Mouse (Mus musculus) E14TG2a.4 (cell line): ENCODE data around the gene Olfr10.
"Not testable (repeated sequence)": the region's sequence is repeated elsewhere in the genome, so short reads cannot be mapped to it uniquely, and the experiment has no call there.

Experiments
- H3K27me3 ChIP-seq: 2 replicates; pipeline ENCODE4 v1.6.1; 2014; ENCODE audit warnings: low read length, control low read depth; ENCODE audit not compliant: insufficient read depth
- H3K36me3 ChIP-seq: 2 replicates; pipeline ENCODE4 v1.6.1; 2014; ENCODE audit warnings: low read length, control low read depth; ENCODE audit not compliant: insufficient read depth
- H3K4me1 ChIP-seq: replicated peaks from 2 replicates; pipeline ENCODE4 v1.6.1; 2014; ENCODE audit warnings: low read depth, low read length, control low read depth
- H3K4me3 ChIP-seq: replicated peaks from 2 replicates; pipeline ENCODE4 v1.5.1; 2014; ENCODE audit warnings: mild to moderate bottlenecking, low read length
- H3K9me3 ChIP-seq: 2 replicates; pipeline ENCODE4 v1.6.1; 2014; ENCODE audit warnings: low read length, control low read depth
- CTCF ChIP-seq: conservative IDR thresholded peaks from 2 replicates; pipeline ENCODE4 v1.5.1; 2014; ENCODE audit warnings: low read length
- NANOG ChIP-seq: IDR thresholded peaks from 2 replicates; pipeline ENCODE4 v1.6.1; 2014; ENCODE audit warnings: borderline replicate concordance, low read length, mixed read lengths
- POU5F1 ChIP-seq: IDR thresholded peaks from 2 replicates; pipeline ENCODE4 v1.6.1; 2014; ENCODE audit warnings: low read length, borderline replicate concordance

Olfr10 gene

GRCm38 (mm10) chr11:49287251-49287650 lies 17.3 kb upstream of the Olfr10 start:
- TF ChIP-seq CTCF, result no peak
- TF ChIP-seq NANOG, result no peak
- TF ChIP-seq POU5F1, result no peak
- Histone ChIP-seq H3K36me3 (no peaks in the 10 kb centered on the region), H3K4me1 (no peaks in the 10 kb centered on the region), H3K9me3 (no peaks in the 10 kb centered on the region), H3K27me3 (no peaks in the 10 kb centered on the region), H3K4me3 (no peak overlapping the region)

DNA sequence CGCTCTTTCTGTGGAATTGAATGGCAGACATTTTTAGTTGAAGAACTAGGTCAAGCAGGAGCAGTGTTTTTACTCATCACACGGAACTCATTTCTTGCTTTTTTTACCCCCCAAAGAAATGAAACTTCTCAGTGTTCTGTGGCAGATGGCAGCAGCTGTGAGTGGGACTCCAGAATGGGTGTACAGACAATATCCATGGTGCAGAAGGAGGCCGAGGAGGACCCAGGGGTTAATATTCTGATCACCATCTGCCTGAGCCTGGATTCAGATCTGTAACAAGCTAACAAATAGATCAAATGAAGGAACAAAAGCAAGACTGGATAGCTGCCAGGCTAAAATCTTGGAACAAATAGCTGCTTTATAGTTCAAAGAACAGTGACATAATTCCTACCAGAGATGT lies 11.8 kb upstream of the Olfr10 start:
- H3K36me3 ChIP-seq, result no peaks in the 10 kb centered on the region
- TF ChIP-seq NANOG (no peak), CTCF (no peak), POU5F1 (no peak)

GRCm38 (mm10) chr11:49308547-49308946 lies 4.0 kb downstream of the Olfr10 start:
- H3K4me1 ChIP-seq, H3K9me3 ChIP-seq, H3K4me3 ChIP-seq, H3K36me3 ChIP-seq, H3K27me3 ChIP-seq: not testable (repeated sequence)
- 0 out of 2 replicates have a peak, but pooled peaks have one; percentile 52 for TF ChIP-seq NANOG

More for the DNA sequence above, 11.8 kb upstream of the Olfr10 start:
- no peaks in the 10 kb centered on the region for H3K4me1 ChIP-seq
- no peaks in the 10 kb centered on the region for H3K27me3 ChIP-seq
- H3K4me3 ChIP-seq, result no peak overlapping the region
- H3K9me3 ChIP-seq, result no peaks in the 10 kb centered on the region

DNA sequence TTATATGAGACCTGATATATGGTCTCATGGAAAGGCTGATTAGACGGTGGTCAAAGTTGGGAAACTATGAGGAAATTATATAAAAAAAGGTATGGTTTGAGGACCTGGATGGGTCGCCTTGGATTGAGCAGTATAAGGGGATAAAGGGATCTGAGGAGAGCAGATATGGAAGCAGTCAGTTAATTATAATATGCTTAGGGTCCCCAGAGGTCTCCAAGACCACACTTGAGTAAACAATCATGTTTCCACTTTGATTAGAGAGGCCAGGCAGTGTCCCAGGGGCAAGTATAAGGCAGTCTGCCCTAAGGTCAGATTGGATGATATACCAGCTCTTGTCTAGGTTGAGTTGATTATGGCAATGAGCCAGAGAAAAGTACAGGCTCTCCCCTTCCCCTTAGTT lies 17.9 kb downstream of the Olfr10 start, which contains the start of gene Olfr1391:
Gene Olfr1391 (plus strand): TSS at position 301 of the 400 bp plus-strand sequence.
- Histone ChIP-seq H3K4me3 (no peak within 1 kb of the TSS), H3K9me3 (no peaks in the 10 kb centered on the region), H3K36me3 (no peaks in the 10 kb centered on the region), H3K27me3 (no peaks in the 10 kb centered on the region), H3K4me1 (no peaks in the 10 kb centered on the region)
- no peak for TF ChIP-seq POU5F1
- TF ChIP-seq NANOG, result no peak
- no peak for TF ChIP-seq CTCF

GRCm38 (mm10) chr11:49326726-49327125 lies 22.2 kb downstream of the Olfr10 start:
- TF ChIP-seq NANOG, result no peak
- TF ChIP-seq POU5F1, result no peak
- no peak for TF ChIP-seq CTCF
- Histone ChIP-seq H3K4me1 (no peaks in the 10 kb centered on the region), H3K27me3 (no peaks in the 10 kb centered on the region), H3K9me3 (no peaks in the 10 kb centered on the region), H3K4me3 (no peak overlapping the region), H3K36me3 (no peaks in the 10 kb centered on the region)

GRCm38 (mm10) chr11:49329686-49330085 lies 25.1 kb downstream of the Olfr10 start:
- no peak for TF ChIP-seq CTCF
- Histone ChIP-seq H3K9me3 (no peaks in the 10 kb centered on the region), H3K36me3 (no peaks in the 10 kb centered on the region), H3K4me1 (no peaks in the 10 kb centered on the region), H3K4me3 (no peak overlapping the region), H3K27me3 (no peaks in the 10 kb centered on the region)

GRCm38 (mm10) chr11:49334888-49335287 lies 30.3 kb downstream of the Olfr10 start, which contains the start of gene Olfr1390:
TSS of gene Olfr1390 (plus strand) at chr11:49335188.
- Histone ChIP-seq H3K27me3 (no peaks in the 10 kb centered on the region), H3K4me1 (no peaks in the 10 kb centered on the region), H3K9me3 (no peaks in the 10 kb centered on the region), H3K4me3 (no peak within 1 kb of the TSS), H3K36me3 (no peaks in the 10 kb centered on the region)
- TF ChIP-seq CTCF (no peak), NANOG (no peak), POU5F1 (no peak)

DNA sequence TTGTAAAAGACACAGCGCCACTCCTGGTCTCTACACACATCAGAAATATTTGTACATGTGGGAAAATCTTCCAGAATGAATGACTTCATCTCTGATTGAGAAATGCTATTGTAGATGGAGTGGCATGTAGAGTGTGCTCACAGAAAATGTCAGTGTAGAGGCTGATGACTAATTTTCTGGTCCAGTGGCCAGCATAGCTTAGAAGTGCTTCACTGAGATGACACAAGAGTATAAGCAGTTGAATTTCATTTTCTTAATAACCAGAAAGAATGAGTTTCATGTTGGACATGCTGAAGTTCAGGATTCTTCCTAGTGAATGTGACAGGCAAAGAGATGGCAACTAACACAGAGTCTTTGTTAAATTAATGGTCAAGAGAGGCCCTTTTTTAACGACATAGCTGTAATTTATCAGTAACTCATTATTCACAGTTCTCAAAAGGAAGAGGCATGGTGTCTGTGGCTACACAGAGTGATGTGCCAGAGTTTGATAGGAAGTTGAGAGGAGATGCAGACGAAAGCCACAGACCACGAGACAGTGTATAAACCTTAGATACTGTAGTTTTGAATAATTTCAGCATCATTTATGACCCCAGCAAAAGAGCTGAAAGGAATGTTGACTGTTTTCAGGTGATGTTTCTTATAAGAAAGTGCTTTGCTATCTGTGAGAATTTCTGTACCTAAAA lies 32.8 kb downstream of the Olfr10 start:
- H3K4me1 ChIP-seq, result no peaks in the 10 kb centered on the region
- H3K36me3 ChIP-seq, result no peaks in the 10 kb centered on the region
- TF ChIP-seq NANOG (no peak), CTCF (no peak), POU5F1 (no peak)
- no peak overlapping the region for H3K4me3 ChIP-seq
- H3K9me3 ChIP-seq, result no peaks in the 10 kb centered on the region
- H3K27me3 ChIP-seq, result no peaks in the 10 kb centered on the region
